Mouse (Mus musculus) olfactory bulb, adult 2 months (tissue): Measurements from ENCODE around the gene Slc6a20b.

Experiments
- CTCF ChIP-seq: fragments of 200-500 bp; IDR thresholded peaks from 2 replicates; pipeline ENCODE4 v1.5.1; 2012; ENCODE audit warnings: low read depth, mild to moderate bottlenecking, low read length, moderate library complexity; ENCODE audit not compliant: insufficient read depth
- POLR2A ChIP-seq: fragments of 200-500 bp; IDR thresholded peaks from 2 replicates; pipeline ENCODE4 v1.6.1; 2012; ENCODE audit warnings: mild to moderate bottlenecking, low read depth, low read length, moderate library complexity; ENCODE audit not compliant: insufficient read depth

DNA sequence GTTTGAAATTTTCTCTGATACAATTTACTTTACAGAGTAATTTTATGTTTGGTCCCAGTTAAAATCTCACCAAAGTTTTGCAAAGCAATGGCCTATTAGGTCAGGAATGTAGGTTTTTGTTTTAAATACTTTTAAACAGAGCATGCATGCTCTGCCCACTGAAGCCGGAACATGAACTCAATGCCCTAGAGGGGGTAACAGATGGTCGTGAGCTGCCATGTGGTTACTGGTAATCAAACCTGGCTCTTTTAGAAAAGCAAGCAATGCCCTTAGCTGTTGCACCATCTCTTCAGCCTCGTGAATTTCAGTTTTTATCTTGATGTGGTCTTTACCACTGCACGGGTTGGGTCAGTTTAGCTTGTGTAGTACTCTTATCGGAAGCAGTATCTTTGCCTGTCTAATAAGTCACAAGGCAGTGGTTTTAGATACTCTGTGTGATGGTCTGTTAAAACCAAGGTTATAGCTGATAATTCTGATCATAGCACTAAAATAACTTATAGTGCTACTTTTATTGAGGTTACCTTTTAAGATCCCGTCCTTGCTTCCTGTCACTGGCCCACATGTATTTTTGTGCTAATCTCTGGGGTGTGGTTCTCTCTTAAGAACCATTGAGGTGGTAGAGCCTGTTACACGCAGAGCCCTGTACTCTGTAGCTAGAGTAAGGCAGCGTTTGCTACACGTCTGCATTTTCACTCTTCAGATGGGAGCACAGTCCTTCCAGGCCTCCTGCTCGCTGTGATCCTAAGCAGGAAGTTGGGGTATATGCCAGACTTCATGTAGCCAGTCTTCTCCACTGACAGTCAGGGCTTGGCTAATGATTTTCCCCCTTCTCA is 54.8 kb downstream of the Slc6a20b start:
- TF ChIP-seq CTCF (no peak), POLR2A (no peak)
